Mouse (Mus musculus) heart, embryonic 12.5 days (tissue): ENCODE measurements around the gene Cpa1. TPM values are rescaled to one million over a fixed set of nuclear protein-coding genes. Genes with fewer than 3 reads are reported as not detected.

ENCODE experiments used
- ATAC-seq: fragments of 200-750 bp; cut with Nextera tagmentation; 2 replicates; pipeline ENCODE4 v1.8.0; 2017; ENCODE audit warnings: moderate TSS enrichment, moderate library complexity; ENCODE audit not compliant: insufficient number of reproducible peaks, low FRiP score
- H3K27ac ChIP-seq: fragments of 300-500 bp; sonication (generic); 2 replicates; pipeline ENCODE4 v1.5.1; 2016; ENCODE audit warnings: mild to moderate bottlenecking, moderate library complexity; ENCODE audit not compliant: poor library complexity, severe bottlenecking
- H3K27me3 ChIP-seq: fragments of 300-500 bp; sonication (generic); replicated peaks from 2 replicates; pipeline ENCODE4 v1.6.1; 2016; ENCODE audit warnings: mild to moderate bottlenecking, moderate library complexity
- H3K36me3 ChIP-seq: fragments of 300-500 bp; sonication (generic); 2 replicates; pipeline ENCODE4 v1.6.1; 2016; ENCODE audit warnings: mild to moderate bottlenecking, moderate library complexity
- H3K4me1 ChIP-seq: fragments of 300-500 bp; sonication (generic); replicated peaks from 2 replicates; pipeline ENCODE4 v1.6.1; 2016; ENCODE audit warnings: mild to moderate bottlenecking
- H3K4me2 ChIP-seq: fragments of 300-500 bp; sonication (generic); 2 replicates; pipeline ENCODE4 v1.6.1; 2016; ENCODE audit warnings: mild to moderate bottlenecking, moderate library complexity
- H3K4me3 ChIP-seq: fragments of 300-500 bp; sonication (generic); 2 replicates; pipeline ENCODE4 v1.5.1; 2016; ENCODE audit warnings: mild to moderate bottlenecking
- H3K9ac ChIP-seq: fragments of 300-500 bp; sonication (generic); 2 replicates; pipeline ENCODE4 v1.6.1; 2016; ENCODE audit warnings: mild to moderate bottlenecking, moderate library complexity
- H3K9me3 ChIP-seq: fragments of 300-500 bp; sonication (generic); replicated peaks from 2 replicates; pipeline ENCODE4 v1.6.1; 2016; ENCODE audit warnings: mild to moderate bottlenecking, moderate library complexity
- WGBS: fragments of 180-500 bp; shearing (Covaris S2); methylation state at CpG from one replicate; pipeline ENCODE4 v1.1.7; 2016; 5-methylcytosine and 5-hydroxymethylcytosine counted together
- polyA plus RNA-seq: library from polyadenylated mRNA; unstranded; fragments of >200 nt; fragmentation: Nextera tagmentation; extraction: Ambion mirVana; gene quantifications from 2 replicates; pipeline ENCODE4 v1.2.1, GENCODE M21; 2016

Cpa1 gene
- polyA plus RNA-seq, 1 experiment from 2014 or later, result 1.8 TPM

DNA sequence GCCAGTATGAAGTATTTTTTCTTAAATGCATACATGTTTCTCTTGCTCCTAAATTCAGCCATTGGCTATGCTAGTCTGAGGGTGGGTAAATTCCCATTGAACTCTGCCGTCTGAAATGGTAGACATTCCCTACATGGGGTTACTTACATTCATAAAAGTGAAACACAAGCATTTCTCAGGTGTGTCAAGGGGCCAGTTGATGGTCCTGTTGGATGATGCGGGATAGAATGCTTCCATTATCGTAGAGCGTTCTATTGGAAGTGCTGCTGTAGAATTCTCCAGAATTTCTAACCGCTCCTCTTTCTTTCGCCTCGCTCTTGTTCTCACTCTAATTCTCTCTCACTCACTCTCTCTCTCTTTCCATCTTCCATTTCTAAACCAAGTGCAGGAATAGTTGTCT lies 28.3 kb upstream of the Cpa1 start, which contains the start of gene Cpa5:
Gene Cpa5 (plus strand): TSS at position 301 of the 400 bp plus-strand sequence.
- WGBS, result 89% methylated on average over 7 of the region's 7 CpGs
- Histone ChIP-seq H3K36me3 (no peaks in the 10 kb centered on the region), H3K27ac (no peak within 1 kb of the TSS), H3K9ac (no peak within 1 kb of the TSS), H3K4me1 (peaks cover 3% of the 10 kb centered on the region), H3K9me3 (no peaks in the 10 kb centered on the region), H3K27me3 (no peaks in the 10 kb centered on the region), H3K4me2 (no peak within 1 kb of the TSS), H3K4me3 (no peak within 1 kb of the TSS)
- ATAC-seq, result no peak

DNA sequence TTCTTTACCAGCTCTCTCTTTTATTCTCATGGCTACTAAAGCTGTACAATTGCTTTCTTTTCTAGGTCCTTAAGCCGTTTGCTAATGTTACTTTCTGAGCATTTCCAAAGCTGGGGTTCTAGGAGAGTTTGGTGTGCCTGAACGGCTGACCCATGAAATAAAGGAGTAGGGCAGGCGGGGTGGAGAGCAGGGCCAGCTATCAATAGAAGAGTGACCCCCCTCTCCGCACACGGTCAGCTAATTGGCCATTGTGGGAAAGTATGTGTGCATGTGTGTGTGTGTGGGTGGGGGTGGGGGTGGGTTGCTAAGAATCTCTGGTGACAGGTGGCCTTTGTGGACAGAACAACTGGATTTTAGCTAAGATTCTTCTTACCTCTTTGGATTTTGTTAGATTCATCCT lies 27.8 kb upstream of the Cpa1 start:
- Histone ChIP-seq H3K4me3 (no peak overlapping the region), H3K4me1 (peaks cover 8% of the 10 kb centered on the region), H3K36me3 (no peaks in the 10 kb centered on the region), H3K4me2 (no peak overlapping the region), H3K9me3 (no peaks in the 10 kb centered on the region), H3K27me3 (no peaks in the 10 kb centered on the region), H3K27ac (no peak overlapping the region), H3K9ac (no peak overlapping the region)
- 77% methylated on average over 5 of the region's 5 CpGs for WGBS
- no peak for ATAC-seq

- Histone ChIP-seq H3K4me2 (no peak overlapping the region), H3K9ac (no peak overlapping the region), H3K9me3 (no peaks in the 10 kb centered on the region), H3K4me3 (no peak overlapping the region), H3K27me3 (no peaks in the 10 kb centered on the region), H3K36me3 (no peaks in the 10 kb centered on the region), H3K27ac (no peak overlapping the region), H3K4me1 (peaks cover 38% of the 10 kb centered on the region)
- 81% methylated on average over 6 of the region's 6 CpGs for WGBS
- ATAC-seq, result no peak
These were observed 24.8 kb upstream of the Cpa1 start for GRCm38 (mm10) chr6:30614251-30614650.

- peaks cover 49% of the 10 kb centered on the region for H3K4me1 ChIP-seq
- H3K9ac ChIP-seq, result no peak overlapping the region
- no peak overlapping the region for H3K4me2 ChIP-seq
- no peak for ATAC-seq
- no peaks in the 10 kb centered on the region for H3K36me3 ChIP-seq
- 32% methylated on average over 4 of the region's 4 CpGs for WGBS
- no peak overlapping the region for H3K4me3 ChIP-seq
- H3K27me3 ChIP-seq, result no peaks in the 10 kb centered on the region
- H3K27ac ChIP-seq, result no peak overlapping the region
- no peaks in the 10 kb centered on the region for H3K9me3 ChIP-seq
These were observed 23.3 kb upstream of the Cpa1 start for GRCm38 (mm10) chr6:30615741-30616140.

DNA sequence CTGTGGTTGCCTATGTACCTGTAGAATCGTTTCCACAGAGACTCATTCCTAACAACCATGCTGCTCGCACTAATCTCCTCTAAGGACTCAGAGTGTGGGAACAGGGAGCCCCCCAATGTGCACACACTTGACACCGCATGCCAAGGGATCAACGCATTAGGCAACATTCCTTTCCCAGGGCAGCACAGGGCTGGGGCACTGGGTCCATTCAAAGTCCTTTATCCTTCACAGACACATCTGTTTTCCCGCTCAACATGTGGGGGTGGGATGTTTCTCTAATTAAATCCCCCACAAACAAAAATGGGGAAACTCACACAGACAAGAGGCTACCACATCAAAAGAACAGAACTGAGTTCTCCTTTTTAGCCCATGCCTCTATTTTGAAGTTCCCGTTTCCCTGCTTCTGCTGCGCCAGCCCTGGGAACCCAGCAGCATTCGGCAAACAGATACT lies 22.5 kb upstream of the Cpa1 start:
- H3K9me3 ChIP-seq, result no peaks in the 10 kb centered on the region
- no peaks in the 10 kb centered on the region for H3K27me3 ChIP-seq
- H3K4me3 ChIP-seq, result no peak overlapping the region
- 9% methylated on average over 8 of the region's 8 CpGs for WGBS
- peak overlapping the region; percentile 68 for H3K27ac ChIP-seq
- ATAC-seq, result no peak
- no peaks in the 10 kb centered on the region for H3K36me3 ChIP-seq
- peak overlapping the region; percentile 44 for H3K4me2 ChIP-seq
- H3K4me1 ChIP-seq, result peaks cover 56% of the 10 kb centered on the region
- H3K9ac ChIP-seq, result peak overlapping the region; percentile 57

DNA sequence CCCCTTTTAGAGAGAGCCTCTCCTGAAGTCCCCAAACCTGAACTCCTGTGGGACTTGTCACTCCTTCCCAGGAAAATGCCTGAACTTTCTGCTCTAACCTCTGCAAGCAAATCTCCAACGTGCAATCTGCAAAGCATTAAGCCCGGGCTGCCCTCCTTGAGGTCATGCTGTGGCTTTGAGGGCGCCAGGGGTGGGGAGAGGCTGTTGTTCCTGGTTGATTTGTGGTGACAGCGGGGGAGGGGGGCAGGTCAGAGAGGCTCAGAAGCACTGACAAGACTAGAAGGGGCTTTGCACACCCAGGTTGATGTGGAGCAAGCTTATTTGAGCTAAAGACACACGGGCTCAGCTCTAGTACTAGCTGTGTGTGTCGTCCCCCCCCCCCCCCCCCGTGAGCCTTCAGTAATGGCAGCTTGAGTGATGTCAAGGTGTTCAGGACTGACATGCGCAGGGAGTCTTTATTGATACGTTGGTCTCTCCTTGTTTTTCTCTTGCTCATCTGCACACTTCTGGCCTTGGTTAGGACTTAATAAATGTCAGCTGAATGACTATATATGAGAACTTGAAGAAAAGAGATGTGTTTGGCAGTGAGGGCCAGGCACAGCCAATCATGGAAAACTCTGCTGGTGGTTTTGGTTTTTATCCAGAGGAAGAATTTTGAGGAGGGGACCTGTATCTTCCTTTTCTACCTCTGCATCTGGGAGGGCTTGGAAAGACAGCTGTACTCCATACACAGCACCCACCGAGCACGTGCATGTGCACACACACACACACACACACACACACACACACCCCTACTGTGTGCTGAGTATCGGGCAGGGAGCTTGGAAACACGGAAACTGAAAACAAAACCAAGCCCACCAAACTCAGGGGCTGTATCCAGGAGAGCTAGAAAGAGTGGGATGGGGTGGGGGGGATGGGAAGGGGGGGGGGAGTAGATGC lies 21.7 kb upstream of the Cpa1 start:
- peak overlapping the region; percentile 68 for H3K27ac ChIP-seq
- peaks cover 62% of the 10 kb centered on the region for H3K4me1 ChIP-seq
- peak overlapping the region; percentile 57 for H3K9ac ChIP-seq
- no peaks in the 10 kb centered on the region for H3K9me3 ChIP-seq
- 0 out of 2 replicates have a peak overlapping the region, but pooled peaks have one; percentile 3 for H3K4me3 ChIP-seq
- H3K36me3 ChIP-seq, result no peaks in the 10 kb centered on the region
- H3K4me2 ChIP-seq, result peak overlapping the region; percentile 53
- 12% methylated on average over 13 of the region's 13 CpGs for WGBS
- H3K27me3 ChIP-seq, result no peaks in the 10 kb centered on the region
- no peak for ATAC-seq

DNA sequence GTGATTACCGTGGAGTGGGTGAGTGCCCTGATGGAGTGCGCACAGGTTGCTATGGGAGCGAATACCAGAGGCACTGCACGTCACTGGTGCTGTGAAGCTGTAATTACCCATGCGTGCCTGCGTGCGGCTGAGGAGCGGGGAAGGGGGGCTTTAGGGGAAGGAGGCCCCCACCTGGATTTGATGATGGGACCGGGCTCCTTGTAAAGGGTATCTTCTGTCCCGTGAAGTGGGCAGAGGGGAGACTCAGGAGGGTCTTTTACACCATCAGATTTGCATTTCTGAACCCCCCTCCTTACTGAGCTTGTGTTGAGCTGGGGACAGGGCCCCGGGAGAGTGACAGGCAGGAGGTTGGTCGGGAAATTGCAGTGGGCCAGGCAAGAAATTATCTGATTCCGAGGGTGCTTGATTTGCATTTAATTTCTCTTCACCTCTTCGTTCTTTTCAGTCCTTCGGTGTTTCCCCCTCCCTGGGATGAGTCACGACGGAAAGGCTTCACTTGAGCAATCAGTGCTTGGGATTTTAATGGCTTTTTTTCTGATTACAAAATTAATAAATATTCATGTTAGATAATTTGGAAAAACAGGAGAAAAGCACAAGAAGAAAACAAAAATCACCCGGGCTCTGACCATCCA lies 20.9 kb upstream of the Cpa1 start:
- peak overlapping the region; percentile 68 for H3K27ac ChIP-seq
- 0 out of 2 replicates have a peak overlapping the region, but pooled peaks have one; percentile 3 for H3K4me3 ChIP-seq
- peaks cover 70% of the 10 kb centered on the region for H3K4me1 ChIP-seq
- H3K36me3 ChIP-seq, result no peaks in the 10 kb centered on the region
- peak overlapping the region; percentile 53 for H3K4me2 ChIP-seq
- no peak for ATAC-seq
- WGBS, result 18% methylated on average over 18 of the region's 18 CpGs
- H3K9me3 ChIP-seq, result no peaks in the 10 kb centered on the region
- H3K27me3 ChIP-seq, result no peaks in the 10 kb centered on the region
- peak overlapping the region; percentile 56; the same call in 1 of the 2 replicates for H3K9ac ChIP-seq

GRCm38 (mm10) chr6:30618735-30619134 lies 20.3 kb upstream of the Cpa1 start:
- Histone ChIP-seq H3K36me3 (no peaks in the 10 kb centered on the region), H3K9ac (peak overlapping the region; percentile 17; the same call in 1 of the 2 replicates), H3K27ac (peak overlapping the region; percentile 63), H3K4me3 (no peak overlapping the region), H3K27me3 (no peaks in the 10 kb centered on the region), H3K4me1 (peaks cover 75% of the 10 kb centered on the region), H3K4me2 (no peak overlapping the region), H3K9me3 (no peaks in the 10 kb centered on the region)
- WGBS, result 47% methylated on average over 6 of the region's 6 CpGs
- ATAC-seq, result no peak

DNA sequence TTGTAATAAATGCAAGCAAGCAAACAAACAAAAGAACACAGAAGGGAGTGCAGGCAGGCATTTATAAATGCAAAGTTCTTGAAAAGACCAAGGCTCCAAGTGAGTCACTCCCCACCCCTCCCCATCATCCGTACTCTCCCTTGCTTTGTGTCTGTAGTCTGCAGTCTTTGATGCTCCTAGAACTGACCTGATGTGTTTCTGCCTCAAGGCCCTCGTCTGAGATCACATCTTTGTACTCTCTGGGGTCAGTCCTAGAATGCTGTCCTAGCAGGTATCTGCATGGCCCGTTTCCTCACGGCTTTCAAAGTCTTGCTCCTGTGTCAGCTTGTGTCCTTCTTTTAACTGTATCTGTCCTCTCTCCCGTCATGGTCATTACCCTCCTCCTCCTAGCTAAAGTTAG lies 19.4 kb upstream of the Cpa1 start:
- no peak for ATAC-seq
- WGBS, result 79% methylated on average over 5 of the region's 5 CpGs
- H3K4me2 ChIP-seq, result no peak overlapping the region
- H3K27ac ChIP-seq, result 0 out of 2 replicates have a peak overlapping the region, but pooled peaks have one; percentile 63
- H3K9me3 ChIP-seq, result no peaks in the 10 kb centered on the region
- no peaks in the 10 kb centered on the region for H3K27me3 ChIP-seq
- no peak overlapping the region for H3K9ac ChIP-seq
- peaks cover 82% of the 10 kb centered on the region for H3K4me1 ChIP-seq
- no peak overlapping the region for H3K4me3 ChIP-seq
- no peaks in the 10 kb centered on the region for H3K36me3 ChIP-seq

- H3K36me3 ChIP-seq, result no peaks in the 10 kb centered on the region
- H3K9ac ChIP-seq, result no peak overlapping the region
- peaks cover 88% of the 10 kb centered on the region for H3K4me1 ChIP-seq
- no peak for ATAC-seq
- peak overlapping the region; percentile 94 for H3K27ac ChIP-seq
- H3K4me2 ChIP-seq, result no peak overlapping the region
- no peaks in the 10 kb centered on the region for H3K9me3 ChIP-seq
- 76% methylated on average over 4 of the region's 4 CpGs for WGBS
- H3K27me3 ChIP-seq, result no peaks in the 10 kb centered on the region
- H3K4me3 ChIP-seq, result no peak overlapping the region
These were observed 18.4 kb upstream of the Cpa1 start for GRCm38 (mm10) chr6:30620591-30620990.

DNA sequence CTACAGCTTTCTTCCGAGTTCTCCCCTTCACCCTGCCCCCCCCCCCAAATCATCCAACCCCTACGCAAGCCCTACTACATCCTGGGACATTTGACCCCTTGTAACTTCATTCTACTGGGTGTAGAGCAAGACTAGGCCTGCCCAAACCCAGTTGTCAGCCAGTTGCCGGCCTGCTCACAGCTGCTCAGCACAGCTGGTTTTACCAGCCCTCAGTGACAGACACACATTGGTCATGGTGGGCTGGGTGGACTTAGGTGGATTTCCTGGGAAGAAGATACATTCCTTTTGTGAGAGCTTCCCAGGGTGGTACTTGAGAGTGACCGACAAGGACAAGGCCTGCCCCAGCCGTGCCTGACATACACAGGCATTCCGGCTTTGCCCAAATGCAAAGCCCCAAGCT lies 18.0 kb upstream of the Cpa1 start:
- ATAC-seq, result no peak
- 0 out of 2 replicates have a peak overlapping the region, but pooled peaks have one; percentile 10 for H3K9ac ChIP-seq

More for the DNA sequence above, 18.0 kb upstream of the Cpa1 start:
- Histone ChIP-seq H3K9me3 (no peaks in the 10 kb centered on the region), H3K4me2 (no peak overlapping the region), H3K4me3 (no peak overlapping the region), H3K4me1 (peaks cover 84% of the 10 kb centered on the region), H3K36me3 (no peaks in the 10 kb centered on the region), H3K27me3 (no peaks in the 10 kb centered on the region), H3K27ac (peak overlapping the region; percentile 94)
- WGBS, result 69% methylated on average over 6 of the region's 6 CpGs
